Comparison of ENCODE assay signal across 8 mouse cellular contexts in genomic region chr1:166308471-166308850, GRCm38 (mm10). TPM values are rescaled to one million over a fixed set of nuclear protein-coding genes. Genes with fewer than 3 reads are reported as not detected.
A peak's percentile ranks its signal among the peaks of the same experiment; 100 is the strongest.
DNase-seq lines count a peak whose midpoint lies in the region; ATAC-seq and TF ChIP-seq lines count a peak whose summit lies in the region.

No protein-coding gene starts in this region.

- intact Hi-C loops in gastrocnemius, adult 2 months (cut with DNase I): no loop called here

- H3K4me1 ChIP-seq in neural tube, embryonic 11.5 days (ENCODE audit: control insufficient read depth, insufficient read depth, low read length): peaks cover 5% of the 10 kb centered on the region
- H3K4me1 ChIP-seq in limb, embryonic 15.5 days: peaks cover 12% of the 10 kb centered on the region; the same call in 1 of the 2 replicates
- no peaks in the 10 kb centered on the region for H3K4me1 ChIP-seq in stomach, embryonic 16.5 days (ENCODE audit: control insufficient read depth, insufficient read depth, low read length)

- ATAC-seq in neural tube, embryonic 11.5 days (ENCODE audit: insufficient read depth, low FRiP score, low TSS enrichment): no peak; the same call in none of the 2 replicates
- no peak for ATAC-seq in limb, embryonic 15.5 days (ENCODE audit: insufficient number of reproducible peaks, low FRiP score, low TSS enrichment, low read depth)
- ATAC-seq in stomach, embryonic 16.5 days (ENCODE audit: insufficient read depth, low FRiP score): no peak
- no peak for ATAC-seq in erythroid progenitor cell, adult 5-6 weeks (replicated peaks; ENCODE audit: low FRiP score, poor library complexity, severe bottlenecking)

- H3K36me3 ChIP-seq in neural tube, embryonic 11.5 days (ENCODE audit: control insufficient read depth, insufficient read depth, low read length): no peaks in the 10 kb centered on the region; the same call in 1 of the 2 replicates
- H3K36me3 ChIP-seq in limb, embryonic 15.5 days: no peaks in the 10 kb centered on the region
- H3K36me3 ChIP-seq in stomach, embryonic 16.5 days (ENCODE audit: control insufficient read depth, insufficient read depth, low read length): no peaks in the 10 kb centered on the region

- WGBS in neural tube, embryonic 11.5 days: 13% methylated on average over 5 of the region's 5 CpGs
- WGBS in limb, embryonic 15.5 days: 17% methylated on average over 5 of the region's 5 CpGs
- WGBS in stomach, embryonic 16.5 days: 13% methylated on average over 5 of the region's 5 CpGs

- peak overlapping the region; percentile 85 for H3K4me2 ChIP-seq in neural tube, embryonic 11.5 days (ENCODE audit: low read depth)
- H3K4me2 ChIP-seq in limb, embryonic 15.5 days: peak overlapping the region; percentile 98
- peak overlapping the region; percentile 98 for H3K4me2 ChIP-seq in stomach, embryonic 16.5 days (ENCODE audit: low read depth, low read length)

- no peak overlapping the region for H3K27ac ChIP-seq in gastrocnemius, adult 2 months
- H3K27ac ChIP-seq in neural tube, embryonic 11.5 days (ENCODE audit: low read depth, low read length): no peak overlapping the region
- no peak overlapping the region for H3K27ac ChIP-seq in limb, embryonic 15.5 days
- H3K27ac ChIP-seq in stomach, embryonic 16.5 days (ENCODE audit: low read length): no peak overlapping the region

- H3K9ac ChIP-seq in neural tube, embryonic 11.5 days (ENCODE audit: low read length): peak overlapping the region; percentile 53; the same call in 1 of the 2 replicates
- no peak overlapping the region for H3K9ac ChIP-seq in limb, embryonic 15.5 days
- H3K9ac ChIP-seq in stomach, embryonic 16.5 days (ENCODE audit: low read length): no peak overlapping the region

- DNase-seq in gastrocnemius, adult 2 months: no peak
- DNase-seq in gastrocnemius, postnatal 25 days: no peak
- no peak for DNase-seq in neural tube, embryonic 11.5 days (ENCODE audit: low spot score)
- no peak for DNase-seq in neural tube, embryonic 10.5 days (ENCODE audit: extremely low spot score, low spot score)
- DNase-seq in kidney, postnatal 10 days: no peak

- H3K27me3 ChIP-seq in neural tube, embryonic 11.5 days (ENCODE audit: control insufficient read depth, insufficient read depth, low read length): peaks cover 2% of the 10 kb centered on the region; the same call in 1 of the 2 replicates
- peaks cover 38% of the 10 kb centered on the region for H3K27me3 ChIP-seq in limb, embryonic 15.5 days
- peaks cover 20% of the 10 kb centered on the region for H3K27me3 ChIP-seq in stomach, embryonic 16.5 days (ENCODE audit: control insufficient read depth, insufficient read depth, low read length)

- H3K4me3 ChIP-seq in gastrocnemius, adult 2 months: peak overlapping the region; percentile 67
- H3K4me3 ChIP-seq in neural tube, embryonic 11.5 days (ENCODE audit: low read depth, low read length): peak overlapping the region; percentile 44
- peak overlapping the region; percentile 53 for H3K4me3 ChIP-seq in limb, embryonic 15.5 days
- peak overlapping the region; percentile 53 for H3K4me3 ChIP-seq in stomach, embryonic 16.5 days (replicated peaks; ENCODE audit: low read length)

- TF ChIP-seq CTCF in gastrocnemius, adult 2 months (IDR thresholded peaks at IDR 0.05): no peak

- H3K9me3 ChIP-seq in neural tube, embryonic 11.5 days (ENCODE audit: control insufficient read depth, low read length): no peaks in the 10 kb centered on the region
- H3K9me3 ChIP-seq in limb, embryonic 15.5 days: no peaks in the 10 kb centered on the region
- H3K9me3 ChIP-seq in stomach, embryonic 16.5 days (replicated peaks; ENCODE audit: control insufficient read depth, low read length): no peaks in the 10 kb centered on the region

RNA-seq across cellular contexts. Expression of gene Ildr2, which starts 54.5 kb away (rescaled TPM):
- total RNA-seq in gastrocnemius, adult 2 months (2021): 1 to 10 TPM; 1.3 to 2.5 TPM
- 1 to 10 TPM; 1.4 to 3.1 TPM for total RNA-seq in gastrocnemius, postnatal 25 days (2021)
- 4.6 and 5.1 TPM in 2 replicates for polyA plus RNA-seq in neural tube, embryonic 11.5 days (2014; fragmentation: Nextera tagmentation; extraction: Ambion mirVana)
- polyA plus RNA-seq in limb, embryonic 15.5 days (2015; fragmentation: Nextera tagmentation; extraction: Ambion mirVana): 0.24 and 0.30 TPM in 2 replicates
- 0.87 and 1.1 TPM in 2 replicates for polyA plus RNA-seq in stomach, embryonic 16.5 days (2015; fragmentation: Nextera tagmentation; extraction: Ambion mirVana)
- total RNA-seq in erythroid progenitor cell, adult 5-6 weeks (2015; ENCODE audit: low replicate concordance): not detected in 2 replicates
- total RNA-seq in erythroid progenitor cell, adult 5-6 weeks (2017; ENCODE audit: low replicate concordance): not detected in 2 replicates
